Mouse (Mus musculus): ENCODE data around the gene Map2k1. TPM values are rescaled to one million over a fixed set of nuclear protein-coding genes. Genes with fewer than 3 reads are reported as not detected.
A peak's percentile ranks its signal among the peaks of the same experiment; 100 is the strongest.

The Map2k1 gene
- polyA plus RNA-seq, 1 experiment from 2014 or later: 69.9 TPM

DNA sequence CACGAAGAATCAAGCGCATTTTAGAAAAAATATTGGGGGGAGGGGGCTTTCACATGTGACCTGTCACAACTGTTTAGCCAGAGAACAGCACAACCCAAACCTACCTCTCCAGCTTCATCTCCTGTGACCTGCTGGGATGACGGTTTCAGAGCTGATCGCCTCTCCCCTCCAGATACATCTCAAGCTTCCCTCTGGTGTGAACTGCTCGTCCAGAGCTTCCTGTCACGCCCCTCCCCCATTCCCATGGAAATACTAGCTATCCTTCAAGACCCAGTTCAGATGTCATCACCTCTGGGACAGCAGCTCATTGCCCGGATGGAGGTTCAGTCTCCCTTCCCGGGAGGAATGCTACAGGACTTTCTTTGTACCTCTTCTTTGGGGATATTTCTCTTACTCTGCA lies 12.8 kb downstream of the Map2k1 start:
- H3K9ac ChIP-seq: no peak overlapping the region
- H3K27me3 ChIP-seq: no peaks in the 10 kb centered on the region
- no peaks in the 10 kb centered on the region for H3K9me3 ChIP-seq
- ATAC-seq (ENCODE audit: borderline replicate concordance, extremely low read depth, low FRiP score, low TSS enrichment): no peak
- H3K4me2 ChIP-seq: peak overlapping the region; percentile 13; the same call in 1 of the 2 replicates
- no peak overlapping the region for H3K4me3 ChIP-seq
- no peaks in the 10 kb centered on the region for H3K36me3 ChIP-seq
- 28% methylated on average over 8 of the region's 8 CpGs for WGBS
- peaks cover 21% of the 10 kb centered on the region for H3K4me1 ChIP-seq
- H3K27ac ChIP-seq: no peak overlapping the region

DNA sequence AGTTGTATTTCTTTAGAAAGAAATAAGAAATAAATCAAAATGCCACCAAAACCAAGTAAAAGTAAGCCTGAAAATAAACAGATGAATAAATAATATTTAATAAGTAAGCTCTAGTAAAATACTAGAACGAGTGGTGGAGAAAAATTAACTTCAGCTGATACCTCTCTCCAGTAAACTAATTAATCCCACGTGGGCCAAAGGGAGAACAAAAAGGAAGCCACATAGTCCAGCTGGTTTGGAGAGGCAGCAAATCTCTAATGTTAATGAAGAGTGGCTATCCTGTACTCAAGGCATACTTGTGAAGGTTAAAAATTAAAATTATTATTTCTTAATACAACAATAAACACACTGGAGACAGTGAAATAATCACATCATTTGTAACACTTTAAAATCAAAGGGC lies 13.3 kb downstream of the Map2k1 start:
- ATAC-seq (ENCODE audit: borderline replicate concordance, extremely low read depth, low FRiP score, low TSS enrichment): no peak
- no peak overlapping the region for H3K27ac ChIP-seq
- H3K36me3 ChIP-seq: no peaks in the 10 kb centered on the region
- no peak overlapping the region for H3K4me3 ChIP-seq
- 39% methylated on average over 2 of the region's 2 CpGs for WGBS
- H3K27me3 ChIP-seq: no peaks in the 10 kb centered on the region
- no peak overlapping the region for H3K9ac ChIP-seq
- H3K9me3 ChIP-seq: no peaks in the 10 kb centered on the region
- H3K4me1 ChIP-seq: peaks cover 21% of the 10 kb centered on the region
- H3K4me2 ChIP-seq: peak overlapping the region; percentile 13; the same call in 1 of the 2 replicates

DNA sequence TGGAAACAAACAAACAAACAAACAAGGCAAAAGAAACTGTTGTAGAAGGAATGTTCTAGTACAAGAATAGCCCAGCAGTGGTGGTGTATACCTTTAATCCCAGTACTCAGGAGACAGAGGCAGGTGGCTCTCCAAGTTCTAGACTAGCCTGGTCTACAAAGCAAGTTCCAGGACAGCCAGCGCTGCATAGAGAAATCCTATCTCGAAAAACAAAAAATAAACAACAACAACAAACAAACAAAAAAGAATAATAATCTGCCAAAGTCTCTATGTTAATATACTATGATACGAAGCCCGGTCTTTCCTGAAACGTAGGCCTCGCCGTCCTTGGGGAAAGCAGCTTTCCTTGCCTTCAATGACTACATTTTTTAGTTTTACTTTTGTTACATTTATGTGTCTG lies 17.4 kb downstream of the Map2k1 start:
- Histone ChIP-seq H3K9ac (no peak overlapping the region), H3K4me1 (peaks cover 45% of the 10 kb centered on the region), H3K4me2 (no peak overlapping the region), H3K9me3 (no peaks in the 10 kb centered on the region), H3K27ac (no peak overlapping the region), H3K27me3 (no peaks in the 10 kb centered on the region), H3K4me3 (no peak overlapping the region), H3K36me3 (no peaks in the 10 kb centered on the region)
- 97% methylated on average over 7 of the region's 7 CpGs for WGBS
- no peak for ATAC-seq (ENCODE audit: borderline replicate concordance, extremely low read depth, low FRiP score, low TSS enrichment)

DNA sequence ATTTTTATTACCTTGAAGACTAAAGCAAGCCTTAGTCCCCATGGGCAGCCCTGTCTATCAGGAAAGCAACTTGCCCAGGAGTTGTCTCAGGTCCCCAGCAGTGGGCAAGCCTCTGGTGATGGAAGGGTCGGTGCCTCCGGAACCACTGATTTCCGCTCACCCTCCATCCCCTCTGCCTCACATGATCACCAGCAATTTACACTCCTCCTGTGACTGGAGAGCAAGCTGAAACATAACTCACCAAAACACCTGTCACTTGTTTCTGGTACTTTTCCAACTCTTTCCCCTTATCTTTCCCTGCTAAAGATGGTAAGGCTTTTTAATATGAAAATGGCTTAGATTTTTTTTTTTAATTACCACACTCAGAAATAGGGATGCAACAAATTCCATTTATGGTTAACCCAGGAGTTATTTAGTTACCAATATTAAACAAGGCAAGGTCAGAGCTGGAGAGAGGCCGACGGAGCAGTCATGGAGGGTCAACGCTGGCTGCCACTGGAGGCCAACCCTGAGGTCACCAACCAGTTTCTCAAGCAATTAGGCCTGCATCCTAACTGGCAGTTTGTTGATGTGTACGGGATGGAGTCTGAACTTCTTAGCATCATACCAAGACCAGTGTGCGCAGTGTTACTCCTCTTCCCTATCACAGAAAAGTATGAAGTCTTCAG lies 18.5 kb downstream of the Map2k1 start, which contains the start of gene Uchl4:
TSS of gene Uchl4 (plus strand) at position 434 of the 668 bp plus-strand sequence.
- Histone ChIP-seq H3K4me2 (no peak within 1 kb of the TSS), H3K27ac (peak within 1 kb of the TSS; percentile 58), H3K27me3 (no peaks in the 10 kb centered on the region), H3K9me3 (no peaks in the 10 kb centered on the region), H3K36me3 (no peaks in the 10 kb centered on the region), H3K9ac (no peak within 1 kb of the TSS), H3K4me3 (no peak within 1 kb of the TSS), H3K4me1 (peaks cover 42% of the 10 kb centered on the region)
- WGBS: 87% methylated on average over 8 of the region's 8 CpGs
- no peak for ATAC-seq (ENCODE audit: borderline replicate concordance, extremely low read depth, low FRiP score, low TSS enrichment)

DNA sequence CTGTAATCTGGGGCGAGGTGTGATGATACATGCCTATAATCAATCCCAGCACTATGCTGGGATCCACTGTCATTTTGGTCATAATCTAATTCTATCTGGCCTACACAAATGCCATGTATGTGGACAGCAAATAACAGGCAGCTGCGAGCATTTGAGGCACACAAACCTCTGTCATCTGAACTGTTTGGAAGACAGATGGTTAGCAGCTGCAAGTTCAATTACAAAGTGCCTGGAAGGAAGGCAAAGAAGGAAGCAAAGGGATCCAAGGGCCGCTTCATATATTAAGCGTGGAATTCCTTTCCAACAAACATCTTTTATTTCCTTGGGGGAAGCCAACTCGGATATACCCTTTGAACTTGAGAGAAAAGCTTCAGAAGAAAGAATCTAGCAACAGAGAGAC lies 19.8 kb downstream of the Map2k1 start:
- no peak overlapping the region for H3K9ac ChIP-seq
- H3K4me3 ChIP-seq: no peak overlapping the region
- H3K36me3 ChIP-seq: no peaks in the 10 kb centered on the region
- 29% methylated on average over 5 of the region's 5 CpGs for whole genome bisulfite sequencing
- H3K9me3 ChIP-seq: no peaks in the 10 kb centered on the region
- no peaks in the 10 kb centered on the region for H3K27me3 ChIP-seq
- H3K4me2 ChIP-seq: no peak overlapping the region
- H3K4me1 ChIP-seq: peaks cover 38% of the 10 kb centered on the region
- H3K27ac ChIP-seq: peak overlapping the region; percentile 58
- peak; percentile 84 for ATAC-seq (ENCODE audit: borderline replicate concordance, extremely low read depth, low FRiP score, low TSS enrichment)

DNA sequence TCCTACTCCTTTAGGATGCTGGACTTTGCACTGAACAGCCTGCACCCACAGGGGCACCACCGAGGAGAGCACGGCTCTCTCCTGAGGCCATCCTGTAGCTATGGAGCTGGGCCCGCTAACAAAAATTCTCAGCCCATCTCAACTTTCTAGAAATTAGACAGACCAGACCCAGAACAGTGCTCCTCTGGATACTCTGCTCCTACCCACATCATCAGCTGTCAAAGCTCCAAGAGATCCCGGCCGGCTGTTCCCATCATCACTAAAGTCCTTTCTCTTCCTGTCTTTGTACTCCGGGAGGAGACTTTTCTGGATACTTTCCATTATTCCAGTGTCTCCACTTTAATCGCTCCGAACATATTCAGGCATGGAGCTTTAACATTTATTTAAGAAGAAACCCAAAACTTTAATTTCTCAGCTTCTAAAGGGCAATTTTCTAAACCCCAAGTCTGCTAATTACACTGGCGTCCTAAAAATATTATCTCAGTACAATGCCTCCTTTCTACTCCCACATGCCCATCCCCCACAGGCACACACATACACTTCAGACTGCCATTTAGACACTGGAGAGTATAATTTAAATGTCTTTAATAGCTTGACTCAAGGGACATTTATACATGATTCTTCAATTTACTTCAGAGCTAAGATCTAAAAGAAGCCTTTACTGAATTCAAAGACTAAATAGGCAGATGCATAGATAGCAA lies 21.0 kb downstream of the Map2k1 start:
- Histone ChIP-seq H3K27me3 (no peaks in the 10 kb centered on the region), H3K9me3 (no peaks in the 10 kb centered on the region), H3K4me2 (peak overlapping the region; percentile 11; the same call in 1 of the 2 replicates), H3K4me1 (peaks cover 41% of the 10 kb centered on the region), H3K36me3 (no peaks in the 10 kb centered on the region), H3K27ac (peak overlapping the region; percentile 73), H3K4me3 (no peak overlapping the region), H3K9ac (no peak overlapping the region)
- 30% methylated on average over 9 of the region's 9 CpGs for WGBS
- ATAC-seq (ENCODE audit: borderline replicate concordance, extremely low read depth, low FRiP score, low TSS enrichment): peak; percentile 75; the same call in 1 of the 2 replicates

DNA sequence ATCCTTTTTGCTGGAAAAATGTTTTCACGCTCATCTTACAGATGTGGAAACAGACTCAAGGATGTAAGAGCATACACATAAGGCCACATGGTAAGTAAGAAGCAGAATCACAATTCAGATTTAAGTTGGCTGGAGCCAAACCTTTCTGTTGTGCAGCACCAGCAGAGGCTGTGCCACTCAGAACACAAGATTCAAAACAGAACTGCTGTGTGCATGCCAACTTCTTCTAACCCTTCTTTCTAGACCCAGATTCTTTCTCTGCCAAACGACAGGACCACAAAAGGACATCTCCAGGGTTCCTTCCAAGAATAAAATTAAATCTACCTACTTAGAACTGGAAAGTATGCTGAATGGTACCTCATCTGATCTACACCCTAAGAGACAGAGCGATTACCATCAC lies 21.8 kb downstream of the Map2k1 start:
- Histone ChIP-seq H3K9me3 (no peaks in the 10 kb centered on the region), H3K4me1 (peaks cover 41% of the 10 kb centered on the region), H3K4me2 (no peak overlapping the region), H3K27me3 (no peaks in the 10 kb centered on the region), H3K4me3 (no peak overlapping the region), H3K27ac (peak overlapping the region; percentile 73), H3K36me3 (no peaks in the 10 kb centered on the region), H3K9ac (no peak overlapping the region)
- ATAC-seq (ENCODE audit: borderline replicate concordance, extremely low read depth, low FRiP score, low TSS enrichment): no peak
- WGBS: 62% methylated on average over 3 of the region's 3 CpGs

DNA sequence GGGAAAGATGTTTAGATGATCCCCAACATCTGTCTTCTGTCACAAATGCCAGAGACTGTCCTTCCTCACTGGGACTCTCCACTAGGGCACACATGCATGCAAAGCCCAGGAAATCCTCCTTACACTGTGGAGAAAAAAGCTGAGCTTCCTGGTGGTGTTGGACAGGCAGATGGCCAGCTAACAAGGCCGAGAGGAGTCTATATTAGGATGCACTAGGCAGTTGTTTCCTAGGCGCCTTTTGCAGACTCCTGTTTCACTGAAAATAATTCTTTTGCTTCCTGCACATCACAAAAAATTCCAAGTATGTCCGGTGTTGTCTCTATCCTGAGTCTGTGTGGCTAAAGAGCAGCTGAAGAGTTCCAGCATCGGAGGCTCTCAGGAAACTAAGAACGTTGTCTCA lies 22.3 kb downstream of the Map2k1 start:
- Histone ChIP-seq H3K4me1 (peaks cover 41% of the 10 kb centered on the region), H3K9ac (no peak overlapping the region), H3K9me3 (no peaks in the 10 kb centered on the region), H3K4me2 (no peak overlapping the region), H3K27ac (no peak overlapping the region; the same call in 1 of the 2 replicates), H3K4me3 (no peak overlapping the region), H3K27me3 (no peaks in the 10 kb centered on the region), H3K36me3 (no peaks in the 10 kb centered on the region)
- ATAC-seq (ENCODE audit: borderline replicate concordance, extremely low read depth, low FRiP score, low TSS enrichment): no peak
- WGBS: 28% methylated on average over 5 of the region's 5 CpGs

DNA sequence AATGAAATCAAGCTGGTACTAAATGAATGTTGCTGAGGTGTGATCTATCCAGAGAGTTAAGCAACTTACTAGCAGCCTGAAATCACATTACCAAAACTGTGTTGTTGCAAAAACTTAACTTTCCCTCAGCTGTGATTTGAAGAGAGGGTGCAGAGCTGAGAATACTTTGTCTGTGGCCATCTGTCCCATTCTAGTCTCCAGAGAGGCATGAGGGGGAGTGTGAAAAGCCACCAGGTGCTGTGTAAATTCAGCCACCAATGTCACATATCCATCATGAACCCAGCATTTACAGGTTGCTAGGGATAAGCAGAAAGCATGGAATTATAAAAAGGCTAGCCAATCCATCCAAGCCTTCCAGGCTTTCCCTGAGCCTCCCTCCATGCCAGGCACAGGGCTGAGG lies 24.5 kb downstream of the Map2k1 start:
- no peak for ATAC-seq (ENCODE audit: borderline replicate concordance, extremely low read depth, low FRiP score, low TSS enrichment)
- Histone ChIP-seq H3K9ac (no peak overlapping the region), H3K9me3 (no peaks in the 10 kb centered on the region), H3K4me3 (no peak overlapping the region), H3K36me3 (no peaks in the 10 kb centered on the region), H3K4me1 (peaks cover 30% of the 10 kb centered on the region), H3K4me2 (no peak overlapping the region), H3K27ac (no peak overlapping the region), H3K27me3 (no peaks in the 10 kb centered on the region)

DNA sequence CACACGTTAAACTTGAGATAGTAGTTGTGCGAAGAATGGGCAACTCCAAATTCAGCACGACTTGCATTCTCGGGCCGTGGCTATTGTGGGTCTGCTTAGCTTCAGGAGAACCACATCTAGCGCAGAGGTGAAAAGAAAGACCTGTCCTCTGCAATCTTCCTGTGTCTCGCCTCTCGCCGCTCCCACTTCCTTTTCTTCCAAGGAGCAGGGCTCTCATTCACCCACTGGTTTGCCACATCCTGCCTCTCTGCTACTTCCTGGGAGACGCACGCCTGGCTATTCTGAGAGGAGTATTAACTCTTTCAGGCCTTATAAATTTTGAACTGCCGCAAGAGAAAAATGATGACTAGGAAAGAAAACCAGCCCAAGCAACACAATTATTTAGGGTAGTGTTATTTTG lies 25.7 kb downstream of the Map2k1 start:
- H3K4me3 ChIP-seq: no peak overlapping the region
- H3K9me3 ChIP-seq: no peaks in the 10 kb centered on the region
- no peak overlapping the region; the same call in 1 of the 2 replicates for H3K4me2 ChIP-seq
- H3K36me3 ChIP-seq: no peaks in the 10 kb centered on the region
- H3K27me3 ChIP-seq: no peaks in the 10 kb centered on the region
- 55% methylated on average over 12 of the region's 12 CpGs for WGBS
- H3K4me1 ChIP-seq: peaks cover 26% of the 10 kb centered on the region
- H3K27ac ChIP-seq: no peak overlapping the region
- no peak for ATAC-seq (ENCODE audit: borderline replicate concordance, extremely low read depth, low FRiP score, low TSS enrichment)
- H3K9ac ChIP-seq: no peak overlapping the region

DNA sequence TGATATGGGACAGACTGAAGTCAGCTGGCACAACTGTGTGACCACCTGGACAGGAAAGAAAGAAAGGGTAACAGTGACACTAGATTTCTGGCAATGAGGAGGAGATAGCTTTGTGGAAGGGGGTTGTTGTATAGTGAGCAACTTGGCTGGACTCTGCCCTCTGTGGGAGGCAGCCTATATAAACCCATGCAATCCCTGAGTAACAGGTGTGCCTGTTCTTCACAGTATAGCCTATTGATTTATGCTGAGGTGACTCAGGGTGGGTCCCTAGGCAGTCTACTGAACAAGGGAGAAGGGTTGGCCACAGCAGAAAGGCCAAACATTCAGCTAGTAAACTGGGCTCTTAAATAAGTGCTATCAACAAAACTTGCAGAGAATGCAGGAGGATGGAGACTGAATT lies 27.6 kb downstream of the Map2k1 start:
- Histone ChIP-seq H3K4me2 (no peak overlapping the region), H3K9me3 (no peaks in the 10 kb centered on the region), H3K36me3 (no peaks in the 10 kb centered on the region), H3K4me3 (no peak overlapping the region), H3K9ac (no peak overlapping the region), H3K27ac (no peak overlapping the region), H3K4me1 (peaks cover 7% of the 10 kb centered on the region), H3K27me3 (no peaks in the 10 kb centered on the region)
- ATAC-seq (ENCODE audit: borderline replicate concordance, extremely low read depth, low FRiP score, low TSS enrichment): no peak

DNA sequence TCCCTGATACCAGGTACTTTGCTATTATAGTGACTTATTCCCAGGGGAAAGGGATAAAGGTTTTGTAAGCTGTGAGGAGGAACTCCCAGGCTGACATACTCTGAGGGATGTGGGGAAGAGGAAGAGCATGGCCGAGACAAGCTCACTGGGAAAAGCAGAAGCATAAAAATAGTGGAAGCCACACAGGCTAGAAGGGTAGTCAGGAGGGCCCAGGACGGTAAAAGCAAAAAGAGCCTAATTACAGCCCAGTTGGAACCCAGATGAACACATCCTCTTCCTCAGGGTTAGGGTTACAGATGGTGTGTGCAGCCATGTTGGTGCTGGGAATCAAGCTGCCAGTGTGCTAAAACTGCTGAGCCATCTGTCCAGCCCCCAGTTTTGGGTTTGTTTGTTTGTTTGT lies 31.3 kb downstream of the Map2k1 start:
- Histone ChIP-seq H3K27ac (no peak overlapping the region), H3K4me1 (no peaks in the 10 kb centered on the region), H3K36me3 (no peaks in the 10 kb centered on the region), H3K4me2 (no peak overlapping the region), H3K9me3 (no peaks in the 10 kb centered on the region), H3K9ac (no peak overlapping the region), H3K4me3 (no peak overlapping the region), H3K27me3 (no peaks in the 10 kb centered on the region)
- 73% methylated on average over 2 of the region's 2 CpGs for WGBS
- ATAC-seq (ENCODE audit: borderline replicate concordance, extremely low read depth, low FRiP score, low TSS enrichment): no peak
